Mouse (Mus musculus) liver, embryonic 14.5 days (tissue): ENCODE data around the gene Gm44579. TPM values are rescaled to one million over a fixed set of nuclear protein-coding genes. Genes with fewer than 3 reads are reported as not detected.

Source experiments
- ATAC-seq: fragments of 200-750 bp; cut with Nextera tagmentation; 2 replicates; pipeline ENCODE4 v1.8.0; 2017; ENCODE audit warnings: moderate number of reproducible peaks, mild to moderate bottlenecking, moderate library complexity; ENCODE audit not compliant: insufficient read depth
- DNase-seq, 3 experiments: peaks; one replicate each; pipeline ENCODE4 v3.0.0-alpha.2; 2012 to 2013; ENCODE audit warnings: low read depth in 3 of 3, low spot score in 3 of 3
- H3K27ac ChIP-seq: fragments of 300-500 bp; sonication (generic); 2 replicates; pipeline ENCODE4 v1.5.1; 2014; ENCODE audit warnings: moderate library complexity, mild to moderate bottlenecking, control low read depth, inconsistent platforms
- H3K27me3 ChIP-seq: fragments of 300-500 bp; sonication (generic); 2 replicates; pipeline ENCODE4 v1.6.1; 2014; ENCODE audit warnings: mild to moderate bottlenecking, low read length, moderate library complexity; ENCODE audit not compliant: control insufficient read depth, insufficient read depth
- H3K36me3 ChIP-seq: fragments of 300-500 bp; sonication (generic); replicated peaks from 2 replicates; pipeline ENCODE4 v1.6.1; 2014; ENCODE audit warnings: low read depth; ENCODE audit not compliant: control insufficient read depth, insufficient read depth
- H3K4me1 ChIP-seq, 2 experiments: fragments of 200-500 bp in 1 of 2; fragments of 300-500 bp in 1 of 2; sonication (generic) in 1 of 2; replicated peaks; 2 replicates each; pipeline ENCODE4 v1.6.1; 2012 to 2014; ENCODE audit warnings: antibody characterized with exemption in 1 of 2, inconsistent platforms in 1 of 2, low read length in 1 of 2; ENCODE audit not compliant: control insufficient read depth in 2 of 2, insufficient read depth in 2 of 2
- H3K4me2 ChIP-seq: fragments of 300-500 bp; sonication (generic); 2 replicates; pipeline ENCODE4 v1.6.1; 2014; ENCODE audit warnings: low read depth, mild to moderate bottlenecking, control low read depth, moderate library complexity
- H3K4me3 ChIP-seq, 2 experiments: fragments of 200-500 bp in 1 of 2; fragments of 300-500 bp in 1 of 2; sonication (generic) in 1 of 2; 2 replicates each; pipeline ENCODE4 v1.5.1; 2012 to 2014; ENCODE audit warnings: low read depth in 2 of 2, low read length in 2 of 2, mild to moderate bottlenecking in 2 of 2, control low read depth in 1 of 2, inconsistent platforms in 1 of 2, moderate library complexity in 1 of 2; ENCODE audit not compliant: insufficient read depth in 1 of 2
- H3K9ac ChIP-seq: fragments of 300-500 bp; sonication (generic); replicated peaks from 2 replicates; pipeline ENCODE4 v1.6.1; 2014; ENCODE audit warnings: mild to moderate bottlenecking, control low read depth, moderate library complexity
- H3K9me3 ChIP-seq: fragments of 300-500 bp; sonication (generic); 2 replicates; pipeline ENCODE4 v1.6.1; 2016; ENCODE audit warnings: low read length, mixed read lengths; ENCODE audit not compliant: control insufficient read depth
- CTCF ChIP-seq: IDR thresholded peaks from 2 replicates; pipeline ENCODE4 v1.5.1; 2016; ENCODE audit warnings: antibody characterized with exemption, low read depth, control low read depth
- EP300 ChIP-seq: IDR thresholded peaks from 2 replicates; pipeline ENCODE4 v1.6.1; 2016; ENCODE audit warnings: antibody characterized with exemption, low read depth
- WGBS: fragments of 180-500 bp; shearing (Covaris S2); extraction: QIAGEN DNeasy Blood & Tissue Kit; methylation state at CpG from one replicate; pipeline ENCODE4 v1.1.7; 2014; ENCODE audit not compliant: insufficient replicate concordance; 5-methylcytosine and 5-hydroxymethylcytosine counted together
- polyA plus RNA-seq, 2 experiments: library from polyadenylated mRNA; depleted of rRNA in 1 of 2; stranded (reverse) in 1 of 2; unstranded in 1 of 2; fragments of >200 nt; fragmentation: Nextera tagmentation in 1 of 2; extraction: Ambion mirVana in 1 of 2; gene quantifications; 2 replicates each; pipeline versions ENCODE4 v1.2.1 to v1.2.3; 2012 to 2014

Gene Gm44579
- polyA plus RNA-seq (2012; rRNA removed): not detected in 2 replicates
- polyA plus RNA-seq (2014; fragmentation: Nextera tagmentation; extraction: Ambion mirVana): not detected in 2 replicates

GRCm38 (mm10) chr15:98220877-98221276 is at the start of gene Gm44579, which contains the start of gene Olfr287:
TSS of gene Gm44579 (minus strand) at chr15:98220977.
TSS of gene Olfr287 (minus strand) at chr15:98221056.
- Histone ChIP-seq H3K27me3 (no peaks in the 10 kb centered on the region), H3K4me3 (no peak within 1 kb of the TSS), H3K36me3 (no peaks in the 10 kb centered on the region), H3K4me1 (no peaks in the 10 kb centered on the region), H3K9me3 (no peaks in the 10 kb centered on the region), H3K27ac (no peak within 1 kb of the TSS), H3K9ac (no peak within 1 kb of the TSS), H3K4me2 (no peak within 1 kb of the TSS)
- no peak for DNase-seq
- no peak for TF ChIP-seq CTCF
- no peak for TF ChIP-seq EP300
- 36% methylated on average over 4 of the region's 4 CpGs for WGBS
- ATAC-seq: no peak

DNA sequence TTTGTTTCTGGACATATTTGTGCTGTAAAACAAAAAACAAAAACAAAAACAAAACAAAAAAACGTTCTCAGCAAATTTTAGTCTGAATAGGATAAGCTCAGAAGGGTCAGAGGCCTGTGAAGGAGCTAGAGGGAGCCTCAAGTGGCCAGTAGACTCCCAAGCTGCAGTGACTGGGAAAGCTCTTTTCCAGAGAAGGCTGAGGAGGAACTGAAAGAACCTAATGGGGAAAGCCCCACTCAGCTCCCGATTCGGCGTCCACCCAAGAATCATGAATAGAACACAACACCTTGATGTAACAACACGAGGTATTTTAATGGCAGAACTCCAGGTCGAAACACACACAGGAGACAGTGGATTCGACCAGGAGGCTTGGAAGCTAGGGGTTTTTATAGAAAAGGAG is 37.0 kb upstream of the Gm44579 start:
- Histone ChIP-seq H3K9ac (no peak overlapping the region), H3K4me2 (no peak overlapping the region), H3K4me3 (no peak overlapping the region), H3K27ac (no peak overlapping the region), H3K36me3 (no peaks in the 10 kb centered on the region), H3K4me1 (no peaks in the 10 kb centered on the region), H3K9me3 (no peaks in the 10 kb centered on the region), H3K27me3 (no peaks in the 10 kb centered on the region)
- no peak for TF ChIP-seq EP300
- TF ChIP-seq CTCF: no peak
- WGBS: 61% methylated on average over 7 of the region's 7 CpGs
- ATAC-seq (no peak), DNase-seq (no peak)

DNA sequence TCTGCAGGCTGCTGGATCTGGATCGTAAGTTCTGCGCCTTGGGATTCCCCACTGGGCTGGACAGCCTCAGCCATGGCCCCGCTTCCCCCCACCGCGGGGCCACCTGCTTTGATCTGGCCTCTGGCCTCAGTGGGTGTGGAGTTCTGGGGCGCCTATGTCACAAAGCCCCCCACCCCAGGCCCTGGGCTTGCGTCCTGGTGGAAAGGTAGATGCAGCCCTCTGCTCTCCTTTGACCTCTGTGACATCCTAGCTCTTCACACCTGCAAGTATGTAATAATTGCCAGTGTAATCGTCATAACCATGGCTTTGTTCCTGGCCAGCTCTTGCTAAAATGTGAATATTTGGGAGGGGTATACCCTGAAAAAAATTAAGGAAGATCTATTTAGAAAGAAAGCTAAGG is 36.4 kb upstream of the Gm44579 start, which contains the start of gene H1fnt:
Gene H1fnt (minus strand): TSS at position 101 of the 400 bp plus-strand sequence.
- no peak for TF ChIP-seq EP300
- TF ChIP-seq CTCF: no peak
- no peak for DNase-seq
- no peak within 1 kb of the TSS for H3K9ac ChIP-seq
- no peaks in the 10 kb centered on the region for H3K27me3 ChIP-seq
- H3K9me3 ChIP-seq: no peaks in the 10 kb centered on the region
- 73% methylated on average over 8 of the region's 8 CpGs for WGBS
- no peak within 1 kb of the TSS for H3K27ac ChIP-seq
- no peaks in the 10 kb centered on the region for H3K4me1 ChIP-seq
- no peak for ATAC-seq
- H3K4me2 ChIP-seq: no peak within 1 kb of the TSS
- no peak within 1 kb of the TSS for H3K4me3 ChIP-seq
- H3K36me3 ChIP-seq: no peaks in the 10 kb centered on the region

- DNase-seq: no peak
- Histone ChIP-seq H3K27me3 (no peaks in the 10 kb centered on the region), H3K4me3 (no peak overlapping the region), H3K4me1 (no peaks in the 10 kb centered on the region), H3K9me3 (no peaks in the 10 kb centered on the region), H3K4me2 (no peak overlapping the region), H3K9ac (no peak overlapping the region), H3K36me3 (no peaks in the 10 kb centered on the region), H3K27ac (no peak overlapping the region)
- ATAC-seq: no peak
- TF ChIP-seq CTCF: no peak
- 80% methylated on average over 13 of the region's 13 CpGs for WGBS
These were observed 35.5 kb upstream of the Gm44579 start for GRCm38 (mm10) chr15:98256271-98256670.

- Histone ChIP-seq H3K4me1 (no peaks in the 10 kb centered on the region), H3K36me3 (no peaks in the 10 kb centered on the region), H3K4me2 (no peak overlapping the region), H3K27ac (no peak overlapping the region), H3K27me3 (no peaks in the 10 kb centered on the region), H3K4me3 (no peak overlapping the region), H3K9me3 (no peaks in the 10 kb centered on the region), H3K9ac (no peak overlapping the region)
- WGBS: 49% methylated on average over 4 of the region's 4 CpGs
- DNase-seq: no peak
- no peak for ATAC-seq
- TF ChIP-seq EP300: no peak
These were observed 14.7 kb upstream of the Gm44579 start for GRCm38 (mm10) chr15:98235442-98235841.
